Mouse (Mus musculus) CH12.LX (cell line): ENCODE measurements around the gene Sorcs3.

Source experiments
- CTCF ChIP-seq, 2 experiments: IDR thresholded peaks in 1 of 2; conservative IDR thresholded peaks in 1 of 2; 2 replicates each; pipeline ENCODE4 v1.5.1; 2011 to 2012; ENCODE audit warnings: low read depth in 2 of 2, low read length in 2 of 2, improper control_type of control experiment in 1 of 2, inconsistent platforms in 1 of 2, mild to moderate bottlenecking in 1 of 2, moderate library complexity in 1 of 2
- ELF1 ChIP-seq: IDR thresholded peaks from 2 replicates; pipeline ENCODE4 v1.6.1; 2014; ENCODE audit warnings: low read depth, mild to moderate bottlenecking, inconsistent platforms, low read length, improper control_type of control experiment
- EP300 ChIP-seq: IDR thresholded peaks from 2 replicates; pipeline ENCODE4 v1.6.1; 2011; ENCODE audit warnings: low read length, improper control_type of control experiment
- MAFK ChIP-seq: IDR thresholded peaks from 2 replicates; pipeline ENCODE4 v1.6.1; 2011; ENCODE audit warnings: low read length, improper control_type of control experiment; ENCODE audit not compliant: insufficient replicate concordance
- MAZ ChIP-seq: IDR thresholded peaks from 2 replicates; pipeline ENCODE4 v1.6.1; 2012; ENCODE audit warnings: low read depth, mild to moderate bottlenecking, inconsistent platforms, low read length, improper control_type of control experiment, moderate library complexity
- MEF2A ChIP-seq: IDR thresholded peaks from 2 replicates; pipeline ENCODE4 v1.6.1; 2014; ENCODE audit warnings: low read depth, mild to moderate bottlenecking, inconsistent platforms, low read length, improper control_type of control experiment, borderline replicate concordance
- MXI1 ChIP-seq: IDR thresholded peaks from 2 replicates; pipeline ENCODE4 v1.6.1; 2011; ENCODE audit warnings: mild to moderate bottlenecking, low read depth, low read length, improper control_type of control experiment
- POLR2A ChIP-seq: IDR thresholded peaks from 2 replicates; pipeline ENCODE4 v1.6.1; 2011; ENCODE audit warnings: low read depth, mild to moderate bottlenecking, improper control_type of control experiment, low read length
- ZC3H11A ChIP-seq: IDR thresholded peaks from 2 replicates; pipeline ENCODE4 v1.6.1; 2012; ENCODE audit warnings: low read depth, mild to moderate bottlenecking, inconsistent platforms, low read length, improper control_type of control experiment

- TF ChIP-seq POLR2A (no peak), CTCF (conservative IDR thresholded peaks at IDR 0.05 in 1 of 2, IDR thresholded peaks at IDR 0.05 in 1 of 2; ENCODE audit: low read depth in 2 of 2, low read length in 2 of 2) (no peak), MXI1 (no peak), ZC3H11A (no peak), MAFK (no peak), ELF1 (no peak), MAZ (no peak), EP300 (no peak), MEF2A (no peak)
Observed at GRCm38 (mm10) chr19:48362167-48362566, 156.3 kb downstream of the Sorcs3 start.
